Mouse (Mus musculus) neural tube, embryonic 14.5 days (tissue): ENCODE measurements around the gene Luc7l2. TPM values are rescaled to one million over a fixed set of nuclear protein-coding genes. Genes with fewer than 3 reads are reported as not detected.

ENCODE experiments used
- ATAC-seq: fragments of 200-750 bp; cut with Nextera tagmentation; 2 replicates; pipeline ENCODE4 v1.8.0; 2017; ENCODE audit warnings: low read depth, mild to moderate bottlenecking, moderate TSS enrichment, moderate library complexity
- H3K27ac ChIP-seq: fragments of 300-500 bp; sonication (generic); 2 replicates; pipeline ENCODE4 v1.5.1; 2014; ENCODE audit warnings: low read depth, mild to moderate bottlenecking, control low read depth, low read length, moderate library complexity, mixed read lengths
- H3K27me3 ChIP-seq: fragments of 300-500 bp; sonication (generic); 2 replicates; pipeline ENCODE4 v1.6.1; 2014; ENCODE audit warnings: low read length; ENCODE audit not compliant: control insufficient read depth, insufficient read depth
- H3K36me3 ChIP-seq: fragments of 300-500 bp; sonication (generic); 2 replicates; pipeline ENCODE4 v1.6.1; 2014; ENCODE audit warnings: low read length, mixed read lengths; ENCODE audit not compliant: control insufficient read depth, insufficient read depth
- H3K4me1 ChIP-seq: fragments of 300-500 bp; sonication (generic); 2 replicates; pipeline ENCODE4 v1.6.1; 2014; ENCODE audit warnings: low read length; ENCODE audit not compliant: control insufficient read depth, insufficient read depth
- H3K4me2 ChIP-seq: fragments of 300-500 bp; sonication (generic); 2 replicates; pipeline ENCODE4 v1.6.1; 2014; ENCODE audit warnings: mild to moderate bottlenecking, low read depth, low read length, control low read depth
- H3K4me3 ChIP-seq: fragments of 300-500 bp; sonication (generic); 2 replicates; pipeline ENCODE4 v1.5.1; 2014; ENCODE audit warnings: low read depth, low read length, control low read depth, mixed read lengths
- H3K9ac ChIP-seq: fragments of 300-500 bp; sonication (generic); replicated peaks from 2 replicates; pipeline ENCODE4 v1.6.1; 2014; ENCODE audit warnings: low read depth, mild to moderate bottlenecking, control low read depth, low read length, mixed read lengths
- H3K9me3 ChIP-seq: fragments of 300-500 bp; sonication (generic); 2 replicates; pipeline ENCODE4 v1.6.1; 2016; ENCODE audit warnings: low read length; ENCODE audit not compliant: control insufficient read depth
- WGBS: fragments of 180-500 bp; shearing (Covaris S2); extraction: QIAGEN DNeasy Blood & Tissue Kit; methylation state at CpG from one replicate; pipeline ENCODE4 v1.1.7; 2014; 5-methylcytosine and 5-hydroxymethylcytosine counted together
- polyA plus RNA-seq: library from polyadenylated mRNA; unstranded; fragments of >200 nt; fragmentation: Nextera tagmentation; extraction: Ambion mirVana; gene quantifications from 2 replicates; pipeline ENCODE4 v1.2.1, GENCODE M21; 2014

Luc7l2 gene
- polyA plus RNA-seq: 71.7 and 79.8 TPM in 2 replicates

DNA sequence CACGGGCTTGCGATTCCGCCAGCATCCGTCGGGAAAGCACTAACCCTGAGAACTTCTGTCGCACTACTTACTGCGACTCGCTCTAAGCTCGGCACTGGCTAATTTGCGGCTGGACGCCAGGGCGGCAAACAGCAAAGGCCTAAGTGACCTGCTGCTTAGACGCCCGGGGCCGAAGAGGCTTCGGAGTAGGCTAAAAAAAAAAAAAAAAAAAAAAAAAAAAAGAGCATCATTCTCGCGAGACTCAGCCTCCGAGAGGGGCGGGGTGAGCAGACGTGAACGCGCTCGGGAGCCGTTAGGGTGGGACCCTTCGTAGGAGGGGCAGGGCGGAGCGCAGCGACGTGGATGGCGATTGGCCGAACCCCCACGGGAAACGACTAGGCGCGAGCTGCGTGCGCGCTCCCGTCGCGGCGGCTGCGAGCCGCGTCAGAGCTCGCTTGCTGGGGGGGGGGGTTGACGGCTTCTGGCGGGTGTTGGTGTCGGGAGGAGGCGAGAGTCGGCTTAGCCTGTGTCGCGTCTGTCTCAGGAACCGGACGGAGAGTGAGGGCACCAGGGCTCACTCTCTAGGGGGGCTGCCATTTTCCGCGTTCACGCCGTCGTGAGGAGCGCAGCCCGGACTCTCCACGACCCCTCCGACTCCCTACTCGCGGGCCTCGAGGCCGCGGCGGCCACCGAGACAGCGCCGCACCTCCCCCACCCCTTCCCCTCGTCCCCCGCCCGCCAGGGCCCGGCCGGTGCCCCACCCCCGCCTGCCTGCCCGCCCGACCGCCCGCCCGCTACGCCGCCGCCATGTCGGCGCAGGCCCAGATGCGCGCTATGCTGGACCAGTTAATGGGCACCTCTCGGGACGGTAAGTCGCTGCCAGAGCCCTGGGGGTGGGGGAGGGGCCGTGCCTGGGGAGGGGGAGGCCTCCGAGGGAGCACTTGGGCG is at the start of gene Luc7l2:
Gene Luc7l2, plus strand, starts transcription at position 273 of the 927 bp plus-strand sequence.
- Histone ChIP-seq H3K4me1 (peaks cover 10% of the 10 kb centered on the region), H3K27me3 (no peaks in the 10 kb centered on the region), H3K4me3 (peak within 1 kb of the TSS; percentile 57), H3K9ac (peak within 1 kb of the TSS; percentile 86), H3K27ac (peak within 1 kb of the TSS; percentile 100), H3K36me3 (no peaks in the 10 kb centered on the region), H3K4me2 (peak within 1 kb of the TSS; percentile 74), H3K9me3 (no peaks in the 10 kb centered on the region)
- ATAC-seq: peak; percentile 89
- under 1% methylated on average over 68 of the region's 98 CpGs for WGBS

DNA sequence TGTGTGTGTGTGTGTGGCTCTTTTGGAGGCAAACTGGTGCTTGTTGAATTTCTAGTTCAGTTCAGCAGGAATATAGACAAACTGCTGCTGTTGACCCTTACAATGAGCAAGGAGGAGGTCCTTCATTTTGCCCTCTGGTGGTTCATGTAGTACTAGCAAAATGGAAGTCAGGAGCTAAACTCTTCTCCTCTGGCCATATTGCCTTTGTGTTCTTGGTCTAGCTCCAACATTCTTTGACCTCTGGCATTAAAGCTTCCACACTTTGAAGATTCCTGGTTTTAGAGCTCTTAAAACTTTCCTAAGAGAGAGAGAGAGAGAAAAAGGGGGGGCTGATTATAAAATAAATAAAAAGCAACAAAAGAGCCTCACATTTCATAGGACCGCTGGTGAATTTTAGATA is 39.0 kb upstream of the Luc7l2 start:
- no peak overlapping the region for H3K4me2 ChIP-seq
- WGBS: 96% methylated on average over 1 of the region's 1 CpGs
- no peaks in the 10 kb centered on the region for H3K4me1 ChIP-seq
- no peaks in the 10 kb centered on the region for H3K27me3 ChIP-seq
- H3K36me3 ChIP-seq: no peaks in the 10 kb centered on the region
- H3K4me3 ChIP-seq: no peak overlapping the region
- no peak overlapping the region for H3K27ac ChIP-seq
- ATAC-seq: no peak
- no peaks in the 10 kb centered on the region for H3K9me3 ChIP-seq
- no peak overlapping the region for H3K9ac ChIP-seq

DNA sequence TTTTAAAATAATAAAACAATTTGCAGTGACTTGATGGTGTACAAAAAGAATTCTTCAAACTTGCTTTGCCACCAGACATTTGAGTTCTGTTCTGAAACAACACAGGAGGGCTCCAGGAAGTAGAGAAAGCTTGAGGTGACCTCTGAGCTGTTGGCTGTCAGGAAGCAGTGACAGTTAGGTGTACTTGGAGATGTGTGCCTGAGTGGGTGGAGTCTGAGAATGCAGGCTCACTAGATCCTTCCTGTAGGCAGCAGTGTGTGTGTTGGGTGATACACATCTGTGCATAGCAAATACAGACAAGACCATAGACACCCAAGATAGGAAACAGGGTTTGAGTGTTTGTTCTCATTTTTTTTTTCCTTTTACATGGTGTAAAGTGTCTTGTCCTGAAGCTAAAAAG is 38.3 kb upstream of the Luc7l2 start:
- Histone ChIP-seq H3K4me2 (no peak overlapping the region), H3K9ac (no peak overlapping the region), H3K27ac (no peak overlapping the region), H3K4me3 (no peak overlapping the region), H3K4me1 (no peaks in the 10 kb centered on the region), H3K36me3 (no peaks in the 10 kb centered on the region), H3K9me3 (no peaks in the 10 kb centered on the region), H3K27me3 (no peaks in the 10 kb centered on the region)
- no peak for ATAC-seq

DNA sequence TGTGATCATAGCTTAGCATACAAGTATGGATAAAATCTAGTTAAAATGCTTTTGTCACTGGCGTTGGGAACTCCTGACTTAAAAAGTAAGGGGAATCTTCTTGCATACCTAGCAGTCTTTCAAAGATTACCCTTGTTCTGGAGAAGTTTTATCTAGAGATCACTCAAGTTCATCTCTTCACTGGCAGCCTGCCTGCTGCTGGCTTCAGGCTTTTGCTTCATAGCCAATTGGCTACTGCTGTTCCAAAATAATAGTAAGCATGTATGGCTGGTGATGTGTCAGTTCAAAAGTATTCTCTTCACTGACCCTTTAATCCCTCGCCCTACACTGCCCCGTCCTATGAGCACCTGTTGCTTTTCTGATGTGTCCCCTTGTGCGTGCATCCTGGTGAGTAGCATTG is 35.9 kb upstream of the Luc7l2 start:
- ATAC-seq: no peak
- Histone ChIP-seq H3K9me3 (no peaks in the 10 kb centered on the region), H3K27me3 (no peaks in the 10 kb centered on the region), H3K4me2 (no peak overlapping the region), H3K9ac (no peak overlapping the region), H3K4me1 (no peaks in the 10 kb centered on the region), H3K4me3 (no peak overlapping the region), H3K36me3 (no peaks in the 10 kb centered on the region), H3K27ac (no peak overlapping the region)
- WGBS: 95% methylated on average over 4 of the region's 4 CpGs

DNA sequence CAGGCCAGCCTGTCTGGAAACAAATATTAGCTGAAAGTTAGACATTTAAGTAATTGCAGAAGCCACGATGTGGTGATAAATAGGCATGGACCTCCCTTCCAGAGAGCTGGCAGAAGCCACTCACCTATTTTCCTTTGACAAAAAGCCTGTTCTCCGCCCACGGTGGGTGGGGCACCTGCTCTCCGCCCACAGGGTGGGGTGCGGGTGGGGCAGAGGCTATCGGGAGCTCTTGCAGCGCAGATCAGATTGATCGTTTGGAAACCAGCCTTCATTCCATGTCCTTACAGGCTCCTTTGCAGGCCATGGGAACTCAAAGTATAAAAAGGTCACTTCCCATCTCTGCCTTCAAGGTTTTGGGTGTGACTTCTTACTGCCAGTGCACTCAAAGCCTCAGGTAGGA is 27.3 kb upstream of the Luc7l2 start:
- Histone ChIP-seq H3K36me3 (no peaks in the 10 kb centered on the region), H3K4me3 (no peak overlapping the region), H3K27me3 (no peaks in the 10 kb centered on the region), H3K4me1 (no peaks in the 10 kb centered on the region), H3K4me2 (no peak overlapping the region), H3K9me3 (no peaks in the 10 kb centered on the region), H3K9ac (no peak overlapping the region), H3K27ac (no peak overlapping the region)
- 23% methylated on average over 8 of the region's 8 CpGs for WGBS
- no peak for ATAC-seq

DNA sequence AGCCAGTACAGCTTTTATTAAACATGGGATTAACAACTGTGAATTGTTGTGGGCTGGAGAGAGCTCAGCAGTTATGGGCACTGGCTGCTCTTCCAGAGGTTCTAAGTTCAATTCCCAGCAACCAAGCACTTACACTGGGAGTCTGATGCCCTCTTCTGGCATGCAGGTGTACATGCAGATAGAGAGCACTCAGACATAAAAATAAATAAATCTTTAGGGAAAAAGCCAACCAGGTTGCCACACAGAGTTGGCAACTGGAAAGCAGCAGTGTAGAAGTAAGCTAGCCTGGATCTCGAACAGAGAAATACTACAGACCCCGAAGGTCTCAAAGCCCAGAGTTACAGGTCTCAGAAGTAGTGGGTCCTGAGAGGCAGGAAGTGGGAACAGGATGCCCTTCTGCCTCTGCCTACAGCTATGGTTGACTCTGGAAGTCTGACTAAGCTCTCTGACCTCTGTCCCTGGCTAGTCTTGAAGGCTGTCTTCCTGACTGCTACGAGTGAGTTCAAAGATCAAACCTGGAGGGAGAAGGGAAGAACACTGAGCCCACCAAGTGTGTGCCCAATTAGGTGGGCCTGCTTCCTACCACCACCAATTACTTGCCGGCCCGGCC is 19.8 kb upstream of the Luc7l2 start:
- Histone ChIP-seq H3K36me3 (no peaks in the 10 kb centered on the region), H3K27me3 (no peaks in the 10 kb centered on the region), H3K27ac (no peak overlapping the region), H3K9me3 (no peaks in the 10 kb centered on the region), H3K4me3 (no peak overlapping the region), H3K9ac (no peak overlapping the region), H3K4me1 (no peaks in the 10 kb centered on the region), H3K4me2 (no peak overlapping the region)
- ATAC-seq: no peak
- 55% methylated on average over 5 of the region's 5 CpGs for WGBS

DNA sequence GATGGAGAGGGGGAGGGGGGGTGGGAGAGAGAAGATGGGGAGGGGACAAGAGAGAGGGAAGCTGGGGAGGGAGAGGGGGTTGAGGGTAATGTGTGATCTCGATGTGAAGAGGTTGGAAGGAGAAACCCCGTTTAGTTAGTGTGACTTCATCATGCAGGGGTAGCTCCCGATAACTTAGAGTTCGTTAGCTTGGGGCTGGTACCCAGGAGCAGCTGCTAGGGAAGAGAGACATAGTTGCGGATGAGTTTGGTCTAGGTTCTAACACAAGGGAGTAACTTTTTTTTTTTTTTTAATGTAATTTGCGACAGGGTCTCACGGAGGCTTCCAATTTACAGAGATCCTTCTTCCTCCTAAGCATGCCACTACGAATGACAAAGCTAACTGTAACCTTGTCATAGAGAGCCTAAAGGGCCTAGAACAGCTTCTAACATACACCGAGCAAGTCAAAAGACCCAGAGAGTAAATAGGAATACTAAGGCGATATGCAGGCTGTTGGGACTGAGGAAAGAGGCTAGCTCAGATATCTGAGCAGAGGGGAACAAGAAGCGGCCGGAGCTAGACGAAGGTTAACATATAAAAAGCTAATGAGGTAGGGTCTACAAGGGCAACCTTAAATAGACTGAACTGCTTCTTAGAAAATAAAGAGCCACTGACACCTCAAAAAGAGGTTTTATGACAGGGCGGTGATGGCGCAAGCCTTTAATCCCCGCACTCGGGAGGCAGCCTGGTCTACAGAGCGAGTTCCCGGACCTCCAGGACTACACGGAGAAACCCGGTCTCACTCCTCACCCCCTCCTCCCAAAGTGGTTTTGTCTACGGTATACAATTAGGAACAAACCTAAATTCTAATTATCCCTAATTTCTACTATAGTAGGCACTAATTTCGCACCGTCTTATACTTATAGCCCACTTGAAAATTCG is 18.4 kb upstream of the Luc7l2 start:
- H3K9me3 ChIP-seq: no peaks in the 10 kb centered on the region
- WGBS: 4% methylated on average over 25 of the region's 25 CpGs
- H3K9ac ChIP-seq: peak overlapping the region; percentile 63
- no peaks in the 10 kb centered on the region for H3K36me3 ChIP-seq
- peak overlapping the region; percentile 79 for H3K4me3 ChIP-seq
- H3K27ac ChIP-seq: peak overlapping the region; percentile 98
- no peaks in the 10 kb centered on the region for H3K27me3 ChIP-seq
- peak; percentile 41 for ATAC-seq
- H3K4me2 ChIP-seq: peak overlapping the region; percentile 86
- H3K4me1 ChIP-seq: no peaks in the 10 kb centered on the region

DNA sequence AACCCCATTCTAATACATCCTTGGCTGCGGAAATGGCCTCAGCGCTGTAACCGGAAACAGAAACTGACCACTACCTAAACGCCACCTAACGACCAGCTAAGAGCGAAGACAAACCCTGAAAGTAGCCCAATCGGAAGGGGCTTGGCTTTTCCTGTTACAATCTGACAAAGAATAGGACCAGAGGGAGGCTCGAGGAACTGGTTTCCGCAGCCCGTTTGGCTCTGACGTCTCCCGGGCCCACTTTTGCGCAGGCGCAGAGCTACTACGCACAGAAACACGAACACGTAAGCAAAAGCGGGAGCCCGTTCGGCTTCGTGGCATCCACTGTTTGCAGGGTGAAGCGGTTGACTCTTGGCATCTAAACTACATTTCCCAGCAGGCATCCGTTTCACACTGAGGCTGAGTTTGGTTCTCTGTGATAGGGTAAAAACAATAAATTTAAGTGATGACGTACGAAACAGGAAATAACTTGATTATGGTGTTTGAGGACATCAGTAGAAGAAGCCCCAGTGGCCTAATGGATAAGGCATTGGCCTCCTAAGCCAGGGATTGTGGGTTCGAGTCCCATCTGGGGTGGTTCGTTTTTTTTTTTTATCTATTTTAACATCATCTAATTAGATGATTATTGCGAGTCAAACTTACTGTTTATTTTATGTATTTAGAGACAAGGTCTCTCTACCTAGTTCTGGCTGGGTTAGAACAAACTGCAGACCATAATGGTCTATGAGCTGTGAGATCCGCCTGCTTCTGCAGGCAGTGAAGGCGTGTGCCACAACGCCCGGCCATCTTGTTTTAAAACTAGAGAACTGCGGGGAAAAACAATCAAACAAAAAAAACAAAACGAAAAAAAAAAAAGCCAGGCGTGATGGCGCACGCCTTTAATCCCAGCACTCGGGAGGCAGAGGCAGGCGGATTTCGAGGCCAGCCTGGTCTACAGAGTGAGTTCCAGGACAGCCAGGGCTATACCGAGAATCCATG is 17.4 kb upstream of the Luc7l2 start, which contains the start of gene Fmc1:
Gene Fmc1, plus strand, starts transcription at position 75 of the 978 bp plus-strand sequence.
- H3K9ac ChIP-seq: peak within 1 kb of the TSS; percentile 92
- H3K4me2 ChIP-seq: peak within 1 kb of the TSS; percentile 86

More for the DNA sequence above, 17.4 kb upstream of the Luc7l2 start, which contains the start of gene Fmc1:
- no peaks in the 10 kb centered on the region for H3K27me3 ChIP-seq
- no peaks in the 10 kb centered on the region for H3K36me3 ChIP-seq
- no peaks in the 10 kb centered on the region for H3K4me1 ChIP-seq
- ATAC-seq: peak; percentile 90
- H3K27ac ChIP-seq: peak within 1 kb of the TSS; percentile 98
- H3K9me3 ChIP-seq: no peaks in the 10 kb centered on the region
- peak within 1 kb of the TSS; percentile 79 for H3K4me3 ChIP-seq
- 5% methylated on average over 41 of the region's 41 CpGs for WGBS
